Mouse (Mus musculus) layer of hippocampus, adult 2 months (tissue): Measurements from ENCODE around the gene Syne2. TPM values are rescaled to one million over a fixed set of nuclear protein-coding genes. Genes with fewer than 3 reads are reported as not detected.
A peak's percentile ranks its signal among the peaks of the same experiment; 100 is the strongest.

Experiments
- DNase-seq, 2 experiments: peaks; one replicate each; pipeline ENCODE4 v3.0.0; 2022; ENCODE audit warnings: low spot score in 2 of 2
- H3K27ac ChIP-seq: fragments of 200-600 bp; 2 replicates; pipeline ENCODE4 v1.8.1; 2022
- H3K4me3 ChIP-seq: fragments of 200-600 bp; 2 replicates; pipeline ENCODE4 v1.8.1; 2022; ENCODE audit warnings: mild to moderate bottlenecking
- CTCF ChIP-seq: fragments of 200-600 bp; conservative IDR thresholded peaks from 2 replicates; pipeline ENCODE4 v1.8.1; 2022; ENCODE audit warnings: antibody characterized with exemption, mild to moderate bottlenecking, moderate library complexity
- total RNA-seq, 2 experiments: library from RNA; stranded (reverse); gene quantifications; 2 replicates each; pipeline ENCODE4 v1.2.3; 2021

Syne2 gene
- total RNA-seq, 2 experiments from 2014 or later = 25.2 to 26.8 TPM

- no peak for TF ChIP-seq CTCF
- no peak for DNase-seq
- H3K27ac ChIP-seq = no peak overlapping the region
- no peak overlapping the region for H3K4me3 ChIP-seq
These were observed 73.3 kb downstream of the Syne2 start for GRCm38 (mm10) chr12:75891206-75891605.

DNA sequence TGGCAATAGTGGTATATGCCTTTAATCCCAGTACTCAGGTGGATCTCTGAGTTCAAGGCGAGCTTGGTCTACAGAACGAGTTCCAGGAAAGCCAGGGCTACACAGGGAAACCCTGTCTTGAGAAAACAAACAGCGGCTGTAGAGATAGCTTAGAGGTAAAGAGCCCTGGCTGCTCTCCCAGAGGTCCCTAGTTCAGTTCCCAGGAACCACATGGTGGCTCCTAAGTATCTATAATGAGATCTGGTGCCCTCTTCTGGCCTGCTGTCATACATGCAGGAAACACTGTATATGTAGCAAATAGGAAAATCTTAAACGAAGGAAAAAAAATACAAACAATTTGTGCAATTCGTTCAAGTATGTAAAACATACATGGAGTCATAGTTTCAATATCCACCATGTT is 75.5 kb downstream of the Syne2 start:
- peak; percentile 72 for TF ChIP-seq CTCF
- Histone ChIP-seq H3K27ac (no peak overlapping the region), H3K4me3 (no peak overlapping the region)
- DNase-seq = no peak

DNA sequence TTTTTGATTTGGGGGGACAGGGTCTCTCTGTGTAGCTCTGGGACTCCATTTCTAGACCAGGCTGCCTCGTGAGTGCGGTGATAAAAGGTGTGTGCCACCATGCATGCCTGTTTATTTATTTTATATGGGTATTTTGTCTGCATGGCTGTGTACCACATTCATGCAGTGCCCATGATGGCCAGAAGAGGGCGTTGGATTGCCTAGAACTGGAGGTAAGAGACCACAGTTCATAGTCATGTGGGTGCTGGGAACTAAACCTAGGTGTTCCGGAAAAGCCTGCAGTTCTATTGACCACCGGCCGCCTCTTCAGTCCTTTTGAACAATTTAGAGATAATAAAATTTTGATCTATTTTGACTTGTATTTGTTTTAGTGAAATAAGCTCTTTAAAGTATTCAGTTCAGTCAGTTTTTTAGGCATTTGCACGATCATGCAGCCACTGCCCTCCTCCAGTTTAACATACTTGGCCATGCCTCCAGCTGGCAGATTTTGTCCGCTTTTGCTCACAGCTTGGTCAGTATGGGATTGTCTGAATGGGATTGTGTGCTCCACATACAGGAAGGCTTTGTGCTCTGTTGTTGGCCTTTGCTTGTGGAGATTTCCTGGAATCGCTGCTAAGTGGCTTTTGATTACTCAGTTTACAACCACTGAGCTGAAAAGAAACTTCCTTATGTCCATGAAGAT is 76.5 kb downstream of the Syne2 start:
- DNase-seq = no peak
- Histone ChIP-seq H3K4me3 (no peak overlapping the region), H3K27ac (no peak overlapping the region)
- TF ChIP-seq CTCF = peak; percentile 58

DNA sequence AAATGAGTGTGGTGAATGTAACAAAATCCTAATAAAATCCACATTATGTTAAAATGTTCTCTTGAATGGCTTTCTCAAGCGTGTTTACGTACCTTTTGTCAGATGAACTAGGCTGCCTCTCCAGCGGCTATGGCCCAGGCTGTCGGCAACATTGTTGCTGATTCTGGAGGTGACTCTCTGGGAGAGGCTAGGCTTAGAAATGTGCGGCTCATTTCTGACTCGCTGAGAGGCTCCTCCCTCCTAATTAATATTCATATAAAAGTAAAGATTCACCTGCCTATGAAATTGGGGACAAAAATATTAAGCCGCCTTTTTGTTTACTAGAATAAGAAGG is 77.0 kb downstream of the Syne2 start:
- Histone ChIP-seq H3K4me3 (no peak overlapping the region), H3K27ac (no peak overlapping the region)
- TF ChIP-seq CTCF = no peak
- no peak for DNase-seq

DNA sequence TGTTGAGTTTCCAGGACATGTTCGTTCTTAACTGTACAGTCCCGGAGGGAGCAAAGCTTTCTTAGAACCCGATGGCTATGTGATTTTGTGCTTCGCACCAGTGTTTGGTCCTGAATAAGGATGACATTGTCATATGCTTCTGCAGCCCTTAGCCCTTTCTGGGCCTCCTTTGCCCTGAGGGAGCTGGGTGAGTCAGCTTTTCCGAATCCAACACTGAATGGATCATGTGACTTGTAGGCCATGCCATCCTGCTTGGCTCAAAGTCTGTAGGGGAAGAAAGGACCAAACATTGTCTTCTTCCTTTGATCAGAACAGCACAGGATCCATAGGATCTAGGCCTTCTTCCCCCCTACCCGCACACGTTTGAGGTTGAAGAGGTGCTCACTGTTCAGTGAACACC is 79.9 kb downstream of the Syne2 start:
- Histone ChIP-seq H3K27ac (no peak overlapping the region), H3K4me3 (no peak overlapping the region)
- no peak for TF ChIP-seq CTCF
- no peak for DNase-seq

DNA sequence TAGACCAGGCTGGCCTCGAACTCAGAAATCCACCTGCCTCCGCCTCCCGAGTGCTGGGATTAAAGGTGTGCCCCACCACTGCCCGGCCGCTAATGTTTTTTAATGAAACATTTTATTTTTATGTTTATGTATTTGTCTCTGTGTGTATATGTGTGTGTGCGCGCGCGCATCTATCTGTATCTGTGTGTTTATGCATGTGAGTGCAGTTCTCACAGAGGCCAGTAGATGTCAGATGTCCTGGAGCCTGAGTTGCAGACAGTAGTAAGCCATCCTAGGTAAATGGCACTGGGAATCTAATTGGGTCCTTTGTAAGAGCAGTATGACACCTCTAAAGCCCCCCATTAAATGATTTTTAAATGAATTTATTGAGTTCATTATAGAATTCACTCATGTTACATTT is 83.8 kb downstream of the Syne2 start:
- TF ChIP-seq CTCF = peak; percentile 52
- no peak overlapping the region for H3K27ac ChIP-seq
- H3K4me3 ChIP-seq = no peak overlapping the region
- no peak for DNase-seq

DNA sequence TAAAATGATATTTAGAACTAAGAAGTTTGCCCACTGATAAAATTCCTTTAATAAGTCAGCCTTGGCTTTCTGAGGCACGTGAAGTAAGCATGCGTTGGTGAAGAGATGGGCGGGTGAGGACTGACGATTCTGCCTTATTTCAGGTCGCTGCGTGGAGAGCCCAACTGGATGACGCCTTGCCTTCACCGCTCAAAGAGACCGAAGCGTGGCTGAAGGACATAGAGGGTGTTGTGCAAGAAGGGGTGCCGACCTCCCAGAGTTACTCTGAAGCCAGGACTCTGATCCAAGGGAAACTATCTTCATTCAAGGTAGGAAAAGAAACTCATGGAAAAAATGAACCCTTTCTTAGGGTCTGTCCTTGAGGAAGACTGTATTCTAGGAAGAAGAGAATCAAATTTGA is 86.1 kb downstream of the Syne2 start:
- no peak for DNase-seq

GRCm38 (mm10) chr12:75905304-75905703 is 87.4 kb downstream of the Syne2 start:
- TF ChIP-seq CTCF = no peak
- no peak overlapping the region for H3K27ac ChIP-seq
- H3K4me3 ChIP-seq = no peak overlapping the region
- no peak for DNase-seq

More for the DNA sequence above, 86.1 kb downstream of the Syne2 start:
- Histone ChIP-seq H3K4me3 (no peak overlapping the region), H3K27ac (no peak overlapping the region)
- TF ChIP-seq CTCF = no peak

- no peak for TF ChIP-seq CTCF
- Histone ChIP-seq H3K27ac (no peak overlapping the region), H3K4me3 (no peak overlapping the region)
- no peak for DNase-seq
These were observed 90.5 kb downstream of the Syne2 start for GRCm38 (mm10) chr12:75908466-75908865.

GRCm38 (mm10) chr12:75915694-75916093 is 97.8 kb downstream of the Syne2 start:
- Histone ChIP-seq H3K27ac (no peak overlapping the region), H3K4me3 (no peak overlapping the region)
- no peak for TF ChIP-seq CTCF
- no peak for DNase-seq

GRCm38 (mm10) chr12:75918415-75918814 is 100.5 kb downstream of the Syne2 start:
- H3K4me3 ChIP-seq = no peak overlapping the region
- DNase-seq = no peak
- H3K27ac ChIP-seq = no peak overlapping the region
- TF ChIP-seq CTCF = no peak

GRCm38 (mm10) chr12:75918914-75919313 is 101.0 kb downstream of the Syne2 start:
- TF ChIP-seq CTCF = peak; percentile 81

GRCm38 (mm10) chr12:75922900-75923299 is 105.0 kb downstream of the Syne2 start:
- no peak for TF ChIP-seq CTCF
- H3K4me3 ChIP-seq = no peak overlapping the region
- no peak for DNase-seq
- no peak overlapping the region for H3K27ac ChIP-seq

More at GRCm38 (mm10) chr12:75918914-75919313, 101.0 kb downstream of the Syne2 start:
- no peak overlapping the region for H3K27ac ChIP-seq
- H3K4me3 ChIP-seq = no peak overlapping the region
- DNase-seq = peak; percentile 28 to 51

DNA sequence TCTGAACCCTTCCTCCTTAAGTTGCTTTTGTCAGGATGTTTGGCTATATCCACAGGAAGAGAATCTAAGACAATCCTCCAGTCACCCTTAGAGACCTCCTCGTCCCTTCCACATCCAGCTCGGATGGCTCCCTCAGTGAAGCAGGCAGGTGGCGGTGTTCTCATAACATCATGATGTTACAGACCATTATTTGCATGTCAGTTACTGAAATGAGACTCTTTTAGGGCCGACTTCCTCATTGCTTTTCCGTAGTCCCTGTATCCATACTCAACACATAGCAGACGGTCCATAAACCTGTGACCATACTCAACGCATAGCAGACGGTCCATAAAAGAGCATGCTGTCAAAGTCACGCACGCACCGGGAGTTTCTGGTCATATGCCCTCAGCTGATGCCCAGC is 106.9 kb downstream of the Syne2 start:
- no peak overlapping the region for H3K4me3 ChIP-seq
- no peak overlapping the region for H3K27ac ChIP-seq
- TF ChIP-seq CTCF = no peak
- no peak for DNase-seq

GRCm38 (mm10) chr12:75927596-75927995 is 109.7 kb downstream of the Syne2 start:
- H3K27ac ChIP-seq = no peak overlapping the region
- no peak for DNase-seq
- no peak for TF ChIP-seq CTCF
- H3K4me3 ChIP-seq = no peak overlapping the region
